Mouse (Mus musculus) left cerebral cortex, postnatal 10 days (tissue): ENCODE results near the gene Mbd4. TPM values are rescaled to one million over a fixed set of nuclear protein-coding genes. Genes with fewer than 3 reads are reported as not detected.
"Not testable (repeated sequence)": the region's sequence is repeated elsewhere in the genome, so short reads cannot be mapped to it uniquely, and the experiment has no call there.

ENCODE experiments used
- DNase-seq, 2 experiments: peaks; one replicate each; pipeline ENCODE4 v3.0.0; 2021 to 2022; ENCODE audit warnings: low spot score in 2 of 2, mixed read lengths in 1 of 2; ENCODE audit errors: extremely low spot score in 1 of 2
- intact Hi-C: fragments of 180-260 bp; cut with DNase I; formaldehyde crosslinking; loops from one replicate; pipeline ENCODE4 v1.15.1; 2025
- total RNA-seq, 2 experiments: library from RNA; stranded (reverse); gene quantifications; 2 replicates each; pipeline ENCODE4 v1.2.3; 2021

Gene Mbd4
- total RNA-seq: 1 to 10 TPM; 7.0 to 7.1 TPM

DNA sequence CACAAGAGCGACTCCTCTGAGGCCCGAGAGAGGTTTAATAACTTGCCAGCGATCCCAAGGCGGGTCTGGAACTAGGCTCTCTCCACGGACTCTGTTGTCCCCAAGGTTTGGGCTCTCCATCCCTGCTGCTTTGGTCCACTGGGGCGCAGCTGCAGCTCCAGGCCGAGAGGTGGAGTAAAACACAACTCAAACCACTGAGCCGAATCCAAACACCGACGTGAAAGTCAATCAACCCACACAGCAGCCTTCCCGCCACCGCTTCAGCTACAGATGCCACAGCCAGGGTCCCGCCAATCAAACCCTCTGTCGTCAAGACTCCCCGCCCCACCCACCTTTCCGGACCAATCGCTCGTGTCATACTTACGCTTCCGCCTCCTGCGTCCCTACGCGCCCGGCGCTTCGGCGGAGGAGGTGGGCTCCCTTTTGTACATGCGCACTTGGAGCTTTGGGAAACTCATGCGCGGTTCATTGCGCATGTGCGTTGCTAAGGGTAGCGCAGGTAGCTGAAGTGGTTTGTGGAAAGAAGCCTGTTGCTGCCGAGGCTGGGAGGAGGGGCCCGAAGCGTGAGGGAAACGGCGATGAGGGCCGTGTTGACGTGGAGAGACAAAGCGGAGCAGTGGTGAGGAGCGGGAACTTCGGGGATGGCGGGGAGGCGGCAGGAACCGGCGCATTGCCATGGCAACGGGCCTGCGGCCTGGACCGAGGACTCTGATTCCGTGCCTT is at the start of gene Mbd4, which contains the start of gene Ift122:
Mbd4 (minus strand) TSS at position 281 of the 723 bp plus-strand sequence.
Ift122 (plus strand) TSS at position 380 of the 723 bp plus-strand sequence.
- intact Hi-C loops: loop anchor here (5.0 kb wide), 1 partner anchor 139 kb away; no protein-coding TSS in a partner anchor

GRCm38 (mm10) chr6:115902545-115902944 is 49.4 kb upstream of the Mbd4 start:
- intact Hi-C loops: no loop called here
- no peak for DNase-seq

More for the DNA sequence above, at the start of gene Mbd4, which contains the start of gene Ift122:
- DNase-seq: peak; percentile 99

GRCm38 (mm10) chr6:115901489-115901931 is 48.3 kb upstream of the Mbd4 start:
- intact Hi-C loops: loop anchor here (2.0 kb wide), 2 partner anchors 91 to 105 kb away; no protein-coding TSS in a partner anchor
- DNase-seq: no peak

DNA sequence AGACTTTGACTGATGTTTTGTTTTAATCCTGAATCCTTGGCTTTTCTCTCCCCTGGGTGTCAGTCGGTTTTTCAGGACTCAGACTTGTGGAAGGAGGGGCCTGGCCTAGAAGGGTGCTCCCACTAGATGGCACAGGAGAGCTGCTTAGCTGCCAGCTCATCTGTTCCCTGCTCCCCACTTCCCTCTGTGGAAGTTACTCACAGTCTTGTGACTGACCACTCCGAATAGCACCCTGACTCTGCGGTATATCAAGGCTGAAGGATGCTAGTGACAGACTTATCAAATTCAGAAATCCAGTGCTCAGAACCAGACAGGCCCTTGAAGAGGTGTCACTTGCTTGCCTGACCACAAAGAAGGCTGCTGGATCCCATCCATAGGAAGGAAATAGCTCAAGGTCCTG is 47.9 kb upstream of the Mbd4 start:
- intact Hi-C loops: loop anchor here (2.0 kb wide), 2 partner anchors 92 to 106 kb away; no protein-coding TSS in a partner anchor
- DNase-seq: peak; percentile 77 to 82

GRCm38 (mm10) chr6:115897926-115898520 is 44.9 kb upstream of the Mbd4 start:
- intact Hi-C loops: loop anchor here (5.0 kb wide), 1 partner anchor 239 kb away; no protein-coding TSS in a partner anchor
- DNase-seq: no peak

GRCm38 (mm10) chr6:115897117-115897516 is 43.9 kb upstream of the Mbd4 start:
- intact Hi-C loops: loop anchor here (5.0 kb wide), 1 partner anchor 240 kb away; no protein-coding TSS in a partner anchor
- DNase-seq: no peak

- intact Hi-C loops: loop anchor here (5.0 kb wide), 1 partner anchor 241 kb away; no protein-coding TSS in a partner anchor
- no peak for DNase-seq
Measured at GRCm38 (mm10) chr6:115896346-115896745, 43.2 kb upstream of the Mbd4 start.

DNA sequence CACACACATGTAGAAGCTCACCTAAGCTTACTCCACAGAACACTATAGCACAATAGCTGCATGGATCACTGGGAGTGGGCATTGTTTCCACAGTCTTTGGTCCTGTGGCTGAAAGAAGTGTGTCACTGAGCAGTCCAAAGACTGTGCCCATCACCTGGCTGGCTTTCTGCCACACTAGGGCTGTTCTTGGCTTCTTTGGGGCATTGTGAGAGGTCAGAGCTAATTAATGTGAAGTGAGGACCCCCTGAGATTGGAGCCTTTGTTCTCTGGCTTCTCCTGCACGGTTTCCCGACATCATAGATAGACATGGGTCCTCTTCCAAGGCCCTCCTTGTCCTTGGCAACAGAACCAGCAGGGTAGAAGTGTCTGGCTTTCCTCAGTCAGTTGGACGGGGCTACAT is 39.2 kb upstream of the Mbd4 start:
- intact Hi-C loops: no loop called here

DNA sequence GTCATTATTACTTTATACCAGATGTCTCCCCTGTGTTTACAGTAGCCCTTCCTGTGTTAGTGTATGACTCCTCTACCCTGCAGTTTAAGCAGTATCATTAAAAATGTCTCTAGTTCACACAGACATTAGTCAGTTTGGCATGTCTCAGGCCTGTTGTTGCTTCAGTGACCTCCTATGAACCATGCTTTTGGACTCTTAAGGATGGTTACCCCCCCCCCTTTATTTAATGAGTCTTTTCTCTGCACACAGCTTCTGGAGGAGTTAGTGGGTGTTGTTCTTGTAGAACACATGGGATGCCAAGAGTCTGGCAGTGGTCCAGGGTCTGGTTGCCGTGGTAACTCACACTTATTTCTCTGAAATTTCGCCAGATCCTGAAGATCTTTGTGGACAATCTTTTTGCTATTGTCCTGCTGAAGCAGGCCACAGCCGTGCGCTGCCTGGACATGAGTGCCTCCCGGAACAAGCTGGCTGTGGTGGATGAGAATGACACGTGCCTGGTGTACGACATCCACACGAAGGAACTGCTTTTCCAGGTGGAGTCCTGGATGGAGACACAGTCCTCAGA is 38.4 kb upstream of the Mbd4 start:
- intact Hi-C loops: no loop called here
- DNase-seq: peak; percentile 89 to 91

More for the DNA sequence above, 39.2 kb upstream of the Mbd4 start:
- DNase-seq: no peak

- DNase-seq: peak; percentile 57 to 64
- intact Hi-C loops: no loop called here
Measured at GRCm38 (mm10) chr6:115891061-115891460, 37.9 kb upstream of the Mbd4 start.

- intact Hi-C loops: no loop called here
- no peak for DNase-seq
Measured at GRCm38 (mm10) chr6:115890601-115891000, 37.4 kb upstream of the Mbd4 start.

DNA sequence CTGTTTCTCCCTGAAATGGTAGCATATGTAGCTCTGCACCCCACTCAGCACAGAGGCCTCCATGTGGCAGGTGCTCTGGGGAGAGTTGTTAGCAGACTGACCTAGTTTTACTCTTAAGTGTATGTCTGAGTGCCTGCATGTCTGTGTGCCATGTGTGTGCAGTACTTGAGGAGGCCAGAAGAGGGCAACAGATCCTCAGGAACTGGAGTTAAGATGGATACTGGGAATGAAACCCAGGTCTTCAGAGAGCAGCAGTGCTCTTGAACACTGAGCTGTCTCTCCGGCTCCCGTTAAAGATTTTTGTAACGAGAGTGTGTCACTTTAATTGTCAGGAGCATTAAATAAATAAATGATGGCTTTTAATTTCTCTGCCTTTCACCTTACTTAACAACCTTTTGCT is 35.1 kb upstream of the Mbd4 start:
- no peak for DNase-seq
- intact Hi-C loops: no loop called here

- intact Hi-C loops: no loop called here
- no peak for DNase-seq
Measured at GRCm38 (mm10) chr6:115886894-115887293, 33.7 kb upstream of the Mbd4 start.

DNA sequence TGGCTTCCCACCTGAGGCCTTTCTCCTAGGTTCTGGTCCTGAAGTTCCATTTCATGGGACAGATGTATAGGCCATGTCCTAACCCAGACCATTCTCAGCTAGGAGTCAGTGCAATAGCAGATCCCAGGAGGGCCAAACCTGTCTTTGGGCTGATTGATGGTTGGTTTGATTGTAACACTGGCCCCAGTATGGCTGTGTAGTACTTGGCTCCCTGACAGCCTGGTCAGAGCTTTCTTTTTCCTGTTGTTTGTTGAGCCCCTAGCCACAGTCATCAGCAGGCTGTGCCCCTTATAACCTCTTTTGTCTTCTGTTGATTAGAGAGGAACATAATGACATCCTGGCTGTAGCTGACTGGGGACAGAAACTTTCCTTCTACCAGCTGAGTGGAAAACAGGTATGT is 30.8 kb upstream of the Mbd4 start:
- intact Hi-C loops: no loop called here

GRCm38 (mm10) chr6:115880751-115881150 is 27.6 kb upstream of the Mbd4 start:
- intact Hi-C loops: no loop called here
- no peak for DNase-seq

More for the DNA sequence above, 30.8 kb upstream of the Mbd4 start:
- DNase-seq: no peak

DNA sequence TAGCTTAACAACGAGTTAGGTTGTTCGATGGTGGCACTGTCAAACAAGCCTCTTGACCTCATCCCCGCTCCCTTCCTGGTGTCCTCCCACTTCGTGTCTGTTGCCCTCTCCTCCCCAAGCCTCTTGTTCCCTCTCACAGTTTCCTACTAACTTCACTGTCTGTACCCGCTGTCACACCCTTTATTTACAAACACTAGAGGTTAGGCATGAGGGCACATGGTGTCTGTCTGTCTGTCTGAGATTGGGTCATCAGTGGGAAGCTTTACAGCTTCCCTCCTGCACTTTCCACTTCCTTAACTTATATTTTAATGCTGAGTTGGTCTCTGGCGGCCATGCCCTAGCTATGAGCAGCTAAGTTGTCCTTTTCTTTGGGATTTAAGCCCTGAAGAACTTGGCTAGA is 26.6 kb upstream of the Mbd4 start:
- intact Hi-C loops: no loop called here
- DNase-seq: no peak

DNA sequence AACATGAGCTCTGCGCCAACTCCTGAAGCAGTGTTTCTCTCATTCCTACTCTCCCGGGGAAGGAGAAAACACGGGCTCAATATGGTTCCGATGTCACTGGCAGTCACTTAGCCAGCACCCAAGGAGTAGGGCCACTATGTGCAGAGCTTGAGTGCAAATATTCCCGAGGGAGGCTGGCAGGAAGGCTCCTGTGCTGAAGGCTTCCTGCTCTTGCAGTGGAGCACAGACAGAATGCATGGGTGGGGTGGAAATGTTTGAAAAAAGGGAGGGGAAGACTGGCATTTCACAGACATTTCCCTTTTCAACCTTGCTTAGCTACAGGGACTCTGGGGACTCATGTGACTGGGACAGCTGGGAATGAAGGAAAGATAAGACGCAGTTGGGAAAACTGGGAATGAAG is 25.5 kb upstream of the Mbd4 start:
- no peak for DNase-seq
- intact Hi-C loops: no loop called here

DNA sequence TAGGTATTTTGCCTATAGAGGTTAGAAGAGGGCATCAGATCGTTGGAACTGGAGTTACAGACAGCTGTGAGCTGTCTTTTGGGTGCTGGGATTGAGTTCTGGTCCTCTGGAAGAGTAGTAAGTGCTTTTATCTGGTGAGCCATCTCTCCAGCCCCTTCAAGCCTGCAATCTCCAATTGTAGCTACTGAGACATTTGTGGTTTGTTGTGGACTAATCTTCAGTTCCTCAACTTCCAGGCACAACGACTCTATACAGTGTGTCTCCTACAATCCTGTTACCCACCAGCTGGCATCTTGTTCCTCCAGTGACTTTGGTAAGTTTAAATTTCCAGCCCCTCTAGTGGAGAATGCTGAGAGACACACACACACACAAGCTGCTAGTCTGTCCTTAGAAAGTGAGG is 24.1 kb upstream of the Mbd4 start:
- DNase-seq: no peak
- intact Hi-C loops: no loop called here

GRCm38 (mm10) chr6:115871318-115871717 is 18.1 kb upstream of the Mbd4 start:
- intact Hi-C loops, DNase-seq: not testable (repeated sequence)
